Mouse (Mus musculus): ENCODE measurements around the gene Jmjd1c. TPM values are rescaled to one million over a fixed set of nuclear protein-coding genes. Genes with fewer than 3 reads are reported as not detected.

Jmjd1c gene
- polyA plus RNA-seq, 1 experiment from 2014 or later: 40.3 TPM

- no peak overlapping the region for H3K4me2 ChIP-seq
- no peak for ATAC-seq (ENCODE audit: insufficient read depth, low FRiP score, low read depth)
- H3K36me3 ChIP-seq: peaks cover 17% of the 10 kb centered on the region
- no peaks in the 10 kb centered on the region for H3K4me1 ChIP-seq
- WGBS: 87% methylated on average over 6 of the region's 6 CpGs
- no peaks in the 10 kb centered on the region for H3K27me3 ChIP-seq (replicated peaks)
- no peak overlapping the region for H3K9ac ChIP-seq
- H3K27ac ChIP-seq: no peak overlapping the region; the same call in 1 of the 2 replicates
- H3K9me3 ChIP-seq: no peaks in the 10 kb centered on the region
- no peak overlapping the region for H3K4me3 ChIP-seq (replicated peaks)
These were observed 129.6 kb downstream of the Jmjd1c start for GRCm38 (mm10) chr10:67225528-67225927.

- ATAC-seq (ENCODE audit: insufficient read depth, low FRiP score, low read depth): no peak
- Histone ChIP-seq H3K9ac (no peak overlapping the region), H3K36me3 (peaks cover 20% of the 10 kb centered on the region)
These were observed 130.2 kb downstream of the Jmjd1c start for GRCm38 (mm10) chr10:67226109-67226508.

GRCm38 (mm10) chr10:67226543-67226942 is 130.6 kb downstream of the Jmjd1c start:
- Histone ChIP-seq H3K36me3 (peaks cover 20% of the 10 kb centered on the region), H3K4me1 (no peaks in the 10 kb centered on the region), H3K27ac (no peak overlapping the region), H3K9ac (no peak overlapping the region), H3K4me3 (replicated peaks) (no peak overlapping the region), H3K9me3 (no peaks in the 10 kb centered on the region), H3K27me3 (replicated peaks) (no peaks in the 10 kb centered on the region), H3K4me2 (no peak overlapping the region)
- 69% methylated on average over 14 of the region's 14 CpGs for WGBS
- ATAC-seq (ENCODE audit: insufficient read depth, low FRiP score, low read depth): no peak

More at GRCm38 (mm10) chr10:67226109-67226508, 130.2 kb downstream of the Jmjd1c start:
- Histone ChIP-seq H3K27me3 (replicated peaks) (no peaks in the 10 kb centered on the region), H3K27ac (peak overlapping the region; percentile 44), H3K9me3 (no peaks in the 10 kb centered on the region), H3K4me3 (replicated peaks) (no peak overlapping the region), H3K4me2 (no peak overlapping the region), H3K4me1 (no peaks in the 10 kb centered on the region)
- 66% methylated on average over 7 of the region's 7 CpGs for WGBS

GRCm38 (mm10) chr10:67230439-67230838 is 134.5 kb downstream of the Jmjd1c start:
- Histone ChIP-seq H3K9ac (no peak overlapping the region), H3K4me2 (no peak overlapping the region), H3K27me3 (replicated peaks) (no peaks in the 10 kb centered on the region), H3K4me1 (no peaks in the 10 kb centered on the region), H3K27ac (no peak overlapping the region), H3K4me3 (replicated peaks) (no peak overlapping the region), H3K9me3 (no peaks in the 10 kb centered on the region), H3K36me3 (peaks cover 25% of the 10 kb centered on the region)
- no peak for ATAC-seq (ENCODE audit: insufficient read depth, low FRiP score, low read depth)
- 72% methylated on average over 6 of the region's 6 CpGs for WGBS

GRCm38 (mm10) chr10:67247145-67247544 is 151.2 kb downstream of the Jmjd1c start:
- H3K9me3 ChIP-seq: no peaks in the 10 kb centered on the region
- no peaks in the 10 kb centered on the region for H3K27me3 ChIP-seq (replicated peaks)
- no peak overlapping the region for H3K4me2 ChIP-seq
- no peak overlapping the region for H3K4me3 ChIP-seq (replicated peaks)
- ATAC-seq (ENCODE audit: insufficient read depth, low FRiP score, low read depth): no peak
- H3K4me1 ChIP-seq: no peaks in the 10 kb centered on the region
- H3K36me3 ChIP-seq: peaks cover 22% of the 10 kb centered on the region
- no peak overlapping the region for H3K9ac ChIP-seq
- WGBS: 93% methylated on average over 4 of the region's 4 CpGs
- no peak overlapping the region for H3K27ac ChIP-seq

GRCm38 (mm10) chr10:67249486-67249885 is 153.6 kb downstream of the Jmjd1c start:
- Histone ChIP-seq H3K9ac (no peak overlapping the region), H3K9me3 (no peaks in the 10 kb centered on the region), H3K27me3 (replicated peaks) (no peaks in the 10 kb centered on the region), H3K4me2 (no peak overlapping the region), H3K4me1 (no peaks in the 10 kb centered on the region), H3K4me3 (replicated peaks) (no peak overlapping the region), H3K36me3 (peaks cover 22% of the 10 kb centered on the region), H3K27ac (no peak overlapping the region)
- ATAC-seq (ENCODE audit: insufficient read depth, low FRiP score, low read depth): no peak
- 89% methylated on average over 2 of the region's 2 CpGs for WGBS

- Histone ChIP-seq H3K36me3 (peaks cover 20% of the 10 kb centered on the region), H3K27me3 (replicated peaks) (no peaks in the 10 kb centered on the region), H3K4me1 (no peaks in the 10 kb centered on the region), H3K4me3 (replicated peaks) (no peak overlapping the region), H3K4me2 (no peak overlapping the region), H3K9me3 (no peaks in the 10 kb centered on the region), H3K27ac (no peak overlapping the region), H3K9ac (no peak overlapping the region)
- no peak for ATAC-seq (ENCODE audit: insufficient read depth, low FRiP score, low read depth)
- WGBS: 93% methylated on average over 6 of the region's 6 CpGs
These were observed 154.9 kb downstream of the Jmjd1c start for GRCm38 (mm10) chr10:67250846-67251245.

GRCm38 (mm10) chr10:67252353-67252752 is 156.4 kb downstream of the Jmjd1c start:
- 60% methylated on average over 5 of the region's 5 CpGs for WGBS
- Histone ChIP-seq H3K4me3 (replicated peaks) (no peak overlapping the region), H3K9me3 (no peaks in the 10 kb centered on the region), H3K27me3 (replicated peaks) (no peaks in the 10 kb centered on the region), H3K36me3 (peaks cover 15% of the 10 kb centered on the region), H3K4me2 (no peak overlapping the region), H3K4me1 (no peaks in the 10 kb centered on the region), H3K27ac (no peak overlapping the region), H3K9ac (no peak overlapping the region)
- ATAC-seq (ENCODE audit: insufficient read depth, low FRiP score, low read depth): no peak

- Histone ChIP-seq H3K36me3 (peaks cover 18% of the 10 kb centered on the region), H3K27me3 (replicated peaks) (no peaks in the 10 kb centered on the region), H3K9ac (no peak overlapping the region), H3K4me3 (replicated peaks) (no peak overlapping the region), H3K4me1 (no peaks in the 10 kb centered on the region), H3K27ac (no peak overlapping the region), H3K9me3 (no peaks in the 10 kb centered on the region), H3K4me2 (no peak overlapping the region)
- no peak for ATAC-seq (ENCODE audit: insufficient read depth, low FRiP score, low read depth)
- 100% methylated on average over 1 of the region's 1 CpGs for WGBS
These were observed 157.2 kb downstream of the Jmjd1c start for GRCm38 (mm10) chr10:67253115-67253514.

GRCm38 (mm10) chr10:67264852-67265251 is 168.9 kb downstream of the Jmjd1c start:
- no peak overlapping the region for H3K9ac ChIP-seq
- WGBS: 60% methylated on average over 1 of the region's 1 CpGs

GRCm38 (mm10) chr10:67275916-67276315 is 180.0 kb downstream of the Jmjd1c start:
- no peak for ATAC-seq (ENCODE audit: insufficient read depth, low FRiP score, low read depth)
- Histone ChIP-seq H3K4me1 (no peaks in the 10 kb centered on the region), H3K27me3 (replicated peaks) (no peaks in the 10 kb centered on the region), H3K27ac (no peak overlapping the region), H3K36me3 (0 out of 2 replicates have a peak, but pooled peaks cover 6% of the 10 kb centered on the region), H3K9me3 (no peaks in the 10 kb centered on the region), H3K4me3 (replicated peaks) (no peak overlapping the region), H3K4me2 (no peak overlapping the region), H3K9ac (no peak overlapping the region)

More at GRCm38 (mm10) chr10:67264852-67265251, 168.9 kb downstream of the Jmjd1c start:
- Histone ChIP-seq H3K36me3 (peaks cover 4% of the 10 kb centered on the region; the same call in 1 of the 2 replicates), H3K4me1 (no peaks in the 10 kb centered on the region), H3K9me3 (no peaks in the 10 kb centered on the region), H3K4me2 (no peak overlapping the region), H3K27me3 (replicated peaks) (no peaks in the 10 kb centered on the region), H3K27ac (no peak overlapping the region), H3K4me3 (replicated peaks) (no peak overlapping the region)
- ATAC-seq (ENCODE audit: insufficient read depth, low FRiP score, low read depth): no peak

- WGBS: 80% methylated on average over 8 of the region's 8 CpGs
- Histone ChIP-seq H3K4me3 (replicated peaks) (no peak overlapping the region), H3K4me1 (peaks cover 11% of the 10 kb centered on the region), H3K36me3 (no peaks in the 10 kb centered on the region), H3K4me2 (no peak overlapping the region), H3K27ac (no peak overlapping the region), H3K9ac (no peak overlapping the region), H3K9me3 (no peaks in the 10 kb centered on the region), H3K27me3 (replicated peaks) (no peaks in the 10 kb centered on the region)
- no peak for ATAC-seq (ENCODE audit: insufficient read depth, low FRiP score, low read depth)
These were observed 185.9 kb downstream of the Jmjd1c start for GRCm38 (mm10) chr10:67281852-67282251.

- no peak overlapping the region for H3K4me3 ChIP-seq (replicated peaks)
- H3K9me3 ChIP-seq: no peaks in the 10 kb centered on the region
- WGBS: 81% methylated on average over 2 of the region's 2 CpGs
- H3K9ac ChIP-seq: no peak overlapping the region
- H3K4me1 ChIP-seq: peaks cover 11% of the 10 kb centered on the region
- no peaks in the 10 kb centered on the region for H3K27me3 ChIP-seq (replicated peaks)
- H3K36me3 ChIP-seq: no peaks in the 10 kb centered on the region
- no peak overlapping the region for H3K27ac ChIP-seq
- no peak for ATAC-seq (ENCODE audit: insufficient read depth, low FRiP score, low read depth)
- no peak overlapping the region for H3K4me2 ChIP-seq
These were observed 186.6 kb downstream of the Jmjd1c start for GRCm38 (mm10) chr10:67282531-67282930.
